Mouse (Mus musculus): Measurements from ENCODE around the gene Asf1b. TPM values are rescaled to one million over a fixed set of nuclear protein-coding genes. Genes with fewer than 3 reads are reported as not detected.

Asf1b gene
- polyA plus RNA-seq, 1 experiment, result 95.4 TPM

DNA sequence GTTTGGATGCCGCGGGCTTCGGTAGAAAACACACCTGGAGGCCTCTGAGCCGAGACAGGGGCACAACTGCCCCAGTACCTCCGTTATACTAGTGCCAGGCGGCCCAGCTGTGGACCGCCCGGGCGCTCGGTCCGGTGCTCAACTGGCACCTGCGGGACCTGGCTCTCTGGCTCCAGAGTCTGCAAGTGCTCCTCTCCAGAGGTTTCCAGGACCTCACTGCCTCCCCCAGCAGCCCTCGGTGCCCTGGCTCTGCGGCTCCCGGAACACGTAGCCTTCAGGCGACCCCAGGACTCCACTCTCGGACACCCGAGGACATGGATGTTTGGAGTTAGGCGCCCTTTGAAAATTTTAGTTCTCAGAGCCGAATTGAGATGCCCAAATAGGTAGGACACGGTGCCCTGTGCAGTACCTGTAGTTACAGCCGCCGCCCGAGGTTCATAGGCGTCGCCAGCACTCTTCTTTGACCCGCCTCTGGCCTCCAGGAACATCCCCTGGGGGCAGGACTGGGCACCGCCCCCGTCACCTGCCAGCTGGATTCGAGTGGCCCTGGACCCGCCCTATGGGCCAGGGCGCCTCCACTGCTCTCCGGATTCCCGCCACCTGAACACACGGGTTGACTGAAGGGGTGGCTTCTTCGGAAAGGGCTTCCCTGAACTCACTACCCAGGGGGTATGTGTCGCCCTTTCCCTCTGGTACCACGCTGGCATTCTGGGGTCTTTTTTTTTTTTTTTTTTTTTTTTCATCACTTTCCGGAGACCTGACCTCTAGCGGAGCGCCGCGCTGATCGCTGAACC, 56.6 kb downstream of the Asf1b start, which contains the start of gene 2210011C24Rik:
TSS of gene 2210011C24Rik (minus strand) at position 467 of the 794 bp plus-strand sequence.
- no peak for TF ChIP-seq GATA1 (IDR thresholded peaks at IDR 0.05; ENCODE audit: borderline replicate concordance, low read length)
- no peak for TF ChIP-seq FLI1 (IDR thresholded peaks at IDR 0.05; ENCODE audit: low read length)
- no peaks in the 10 kb centered on the region for H3K36me3 ChIP-seq (replicated peaks; ENCODE audit: low read length)
- peaks cover 35% of the 10 kb centered on the region for H3K4me1 ChIP-seq
- H3K27me3 ChIP-seq (replicated peaks), result peaks cover 53% of the 10 kb centered on the region
- peak within 1 kb of the TSS; percentile 93 for H3K4me3 ChIP-seq (replicated peaks)
- peaks cover 10% of the 10 kb centered on the region for H3K9me3 ChIP-seq

DNA sequence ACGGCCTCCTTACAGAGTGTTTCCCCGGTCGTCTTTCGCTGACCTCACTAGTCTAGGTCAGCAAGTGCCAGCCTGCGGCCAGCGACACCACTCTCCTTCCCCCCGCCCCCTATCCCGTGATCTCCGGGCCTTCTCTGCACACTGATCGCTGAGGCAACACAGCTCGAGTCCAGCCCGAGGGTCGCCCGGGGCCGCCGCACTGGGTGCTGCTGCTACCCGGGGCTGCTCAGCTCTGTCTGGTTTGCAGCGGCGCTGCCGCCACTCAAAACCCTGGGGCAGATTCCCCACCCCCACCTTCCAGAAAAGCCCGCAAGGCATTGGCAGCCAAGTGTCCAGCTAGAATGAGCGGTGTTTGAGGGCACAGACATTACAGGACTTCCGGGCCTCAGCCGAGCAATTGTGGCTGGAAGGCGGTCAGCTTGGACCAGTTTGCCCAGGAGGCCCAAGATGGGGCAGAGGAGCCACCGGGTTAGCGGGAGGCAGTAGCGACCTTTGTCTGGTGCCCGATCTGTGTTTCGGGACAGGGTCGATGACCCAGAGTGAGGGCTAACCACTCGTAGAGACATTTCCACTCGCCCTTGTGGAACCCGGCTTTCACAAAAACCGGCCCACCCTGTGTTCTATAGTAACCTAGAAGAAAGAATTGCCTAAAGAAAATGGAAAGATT, 57.3 kb downstream of the Asf1b start:
- H3K4me1 ChIP-seq, result peaks cover 35% of the 10 kb centered on the region
- H3K4me3 ChIP-seq (replicated peaks), result peak overlapping the region; percentile 93
- peaks cover 59% of the 10 kb centered on the region for H3K27me3 ChIP-seq (replicated peaks)
- TF ChIP-seq GATA1 (IDR thresholded peaks at IDR 0.05; ENCODE audit: borderline replicate concordance, low read length), result no peak
- no peak for TF ChIP-seq FLI1 (IDR thresholded peaks at IDR 0.05; ENCODE audit: low read length)
- no peaks in the 10 kb centered on the region for H3K36me3 ChIP-seq (replicated peaks; ENCODE audit: low read length)
- peaks cover 10% of the 10 kb centered on the region for H3K9me3 ChIP-seq

DNA sequence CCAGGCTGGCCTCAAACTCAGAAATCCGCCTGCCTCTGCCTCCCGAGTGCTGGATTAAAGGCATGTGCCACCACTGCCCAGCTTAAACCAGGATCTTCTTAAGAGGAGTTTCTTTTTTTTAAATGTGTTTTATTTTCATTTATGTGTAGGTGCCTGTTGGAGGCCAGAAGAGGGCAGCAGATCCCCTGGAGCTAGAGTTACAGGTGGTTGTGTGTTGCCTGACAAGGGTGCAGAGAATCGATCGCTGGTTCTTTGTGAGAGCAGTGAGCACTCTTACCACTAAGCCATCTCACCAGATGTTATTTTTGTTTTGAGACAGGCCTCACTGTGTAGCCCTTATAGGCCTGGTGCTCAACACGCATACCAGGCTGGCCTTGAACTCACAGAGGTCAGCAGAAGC, 60.5 kb downstream of the Asf1b start:
- H3K27me3 ChIP-seq (replicated peaks), result peaks cover 70% of the 10 kb centered on the region
- TF ChIP-seq FLI1 (IDR thresholded peaks at IDR 0.05; ENCODE audit: low read length) (no peak), GATA1 (IDR thresholded peaks at IDR 0.05; ENCODE audit: borderline replicate concordance, low read length) (no peak)
- peaks cover 21% of the 10 kb centered on the region for H3K4me1 ChIP-seq
- no peaks in the 10 kb centered on the region for H3K36me3 ChIP-seq (replicated peaks; ENCODE audit: low read length)
- H3K4me3 ChIP-seq (replicated peaks), result no peak overlapping the region
- peaks cover 10% of the 10 kb centered on the region for H3K9me3 ChIP-seq

DNA sequence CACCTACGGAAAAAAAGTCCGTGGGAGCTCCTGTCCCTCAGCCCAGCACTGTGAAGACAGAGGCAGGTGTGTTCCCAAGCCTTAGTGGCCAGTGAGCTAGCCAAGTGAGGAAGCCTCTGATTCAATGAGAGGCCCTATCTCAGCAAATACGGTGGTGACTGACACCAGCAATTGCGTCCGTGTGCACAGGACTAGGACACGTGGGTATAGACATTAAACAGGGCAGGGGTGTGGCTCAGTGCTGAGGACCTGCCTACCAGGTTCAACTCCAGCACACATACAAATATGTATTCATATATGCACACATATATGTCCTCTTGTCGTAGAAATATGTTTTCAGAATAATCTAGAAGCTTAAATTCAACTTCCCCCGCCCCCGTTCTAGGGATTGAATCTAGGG, 64.4 kb downstream of the Asf1b start:
- Histone ChIP-seq H3K9me3 (peaks cover 10% of the 10 kb centered on the region), H3K4me1 (peaks cover 14% of the 10 kb centered on the region), H3K27me3 (replicated peaks) (peaks cover 78% of the 10 kb centered on the region), H3K4me3 (replicated peaks) (no peak overlapping the region), H3K36me3 (replicated peaks; ENCODE audit: low read length) (no peaks in the 10 kb centered on the region)
- TF ChIP-seq GATA1 (IDR thresholded peaks at IDR 0.05; ENCODE audit: borderline replicate concordance, low read length) (no peak), FLI1 (IDR thresholded peaks at IDR 0.05; ENCODE audit: low read length) (no peak)

Other genes starting within 250 kb of the Asf1b start
- gene Ddx39, start 240.3 kb upstream of the Asf1b start, polyA plus RNA-seq (2012; ENCODE audit: insufficient read depth, low replicate concordance), result 7.5 and 18.1 TPM in 2 replicates
- gene Adgre5, start 214.2 kb upstream of the Asf1b start, polyA plus RNA-seq (2012; ENCODE audit: insufficient read depth, low replicate concordance), result 18.7 and 23.5 TPM in 2 replicates
- 6.8 and 10.5 TPM in 2 replicates for gene Adgrl1, start 55.4 kb upstream of the Asf1b start, polyA plus RNA-seq (2012; ENCODE audit: insufficient read depth, low replicate concordance)
- gene Gm10644, start 302 bp upstream of the Asf1b start, polyA plus RNA-seq (2012; ENCODE audit: insufficient read depth, low replicate concordance), result not detected in 2 replicates
- 25.3 and 30.8 TPM in 2 replicates for gene Prkaca, start 17.5 kb downstream of the Asf1b start, polyA plus RNA-seq (2012; ENCODE audit: insufficient read depth, low replicate concordance)
- 72.0 and 104 TPM in 2 replicates for gene Samd1, start 42.2 kb downstream of the Asf1b start, polyA plus RNA-seq (2012; ENCODE audit: insufficient read depth, low replicate concordance)
- 0.75 and 2.7 TPM in 2 replicates for gene 1700067K01Rik, start 46.0 kb downstream of the Asf1b start, polyA plus RNA-seq (2012; ENCODE audit: insufficient read depth, low replicate concordance)
- gene 2210011C24Rik, start 56.7 kb downstream of the Asf1b start, polyA plus RNA-seq (2012; ENCODE audit: insufficient read depth, low replicate concordance), result not detected in 2 replicates
- gene Palm3, start 66.0 kb downstream of the Asf1b start, polyA plus RNA-seq (2012; ENCODE audit: insufficient read depth, low replicate concordance), result not detected in 2 replicates
- 7.7 and 7.9 TPM in 2 replicates for gene Il27ra, start 87.1 kb downstream of the Asf1b start, polyA plus RNA-seq (2012; ENCODE audit: insufficient read depth, low replicate concordance)
- 0.31 TPM in 1 of 2 replicates, not detected in the other for gene Rln3, start 89.5 kb downstream of the Asf1b start, polyA plus RNA-seq (2012; ENCODE audit: insufficient read depth, low replicate concordance)
- gene Gm10643, start 109.6 kb downstream of the Asf1b start, polyA plus RNA-seq (2012; ENCODE audit: insufficient read depth, low replicate concordance), result not detected in 2 replicates
- gene Rfx1, start 111.3 kb downstream of the Asf1b start, polyA plus RNA-seq (2012; ENCODE audit: insufficient read depth, low replicate concordance), result 35.9 and 36.0 TPM in 2 replicates
- 28.7 and 79.3 TPM in 2 replicates for gene Dcaf15, start 149.3 kb downstream of the Asf1b start, polyA plus RNA-seq (2012; ENCODE audit: insufficient read depth, low replicate concordance)
- gene Podnl1, start 170.5 kb downstream of the Asf1b start, polyA plus RNA-seq (2012; ENCODE audit: insufficient read depth, low replicate concordance), result 0.75 TPM in 1 of 2 replicates, not detected in the other
- 28.0 and 32.7 TPM in 2 replicates for gene Cc2d1a, start 192.4 kb downstream of the Asf1b start, polyA plus RNA-seq (2012; ENCODE audit: insufficient read depth, low replicate concordance)
- gene 4930432K21Rik, start 192.5 kb downstream of the Asf1b start, polyA plus RNA-seq (2012; ENCODE audit: insufficient read depth, low replicate concordance), result 0.72 TPM in 1 of 2 replicates, not detected in the other
- gene Nanos3, start 229.7 kb downstream of the Asf1b start, polyA plus RNA-seq (2012; ENCODE audit: insufficient read depth, low replicate concordance), result 0.87 TPM in 1 of 2 replicates, not detected in the other

Data from megakaryocyte, embryonic 14.5 days (primary cell).